Mouse (Mus musculus): ENCODE measurements around the gene Gm10037. TPM values are rescaled to one million over a fixed set of nuclear protein-coding genes. Genes with fewer than 3 reads are reported as not detected.
"Not testable (repeated sequence)": the region's sequence is repeated elsewhere in the genome, so short reads cannot be mapped to it uniquely, and the experiment has no call there.

The Gm10037 gene
- polyA plus RNA-seq, 1 experiment from 2014 or later, result 0.21 TPM

DNA sequence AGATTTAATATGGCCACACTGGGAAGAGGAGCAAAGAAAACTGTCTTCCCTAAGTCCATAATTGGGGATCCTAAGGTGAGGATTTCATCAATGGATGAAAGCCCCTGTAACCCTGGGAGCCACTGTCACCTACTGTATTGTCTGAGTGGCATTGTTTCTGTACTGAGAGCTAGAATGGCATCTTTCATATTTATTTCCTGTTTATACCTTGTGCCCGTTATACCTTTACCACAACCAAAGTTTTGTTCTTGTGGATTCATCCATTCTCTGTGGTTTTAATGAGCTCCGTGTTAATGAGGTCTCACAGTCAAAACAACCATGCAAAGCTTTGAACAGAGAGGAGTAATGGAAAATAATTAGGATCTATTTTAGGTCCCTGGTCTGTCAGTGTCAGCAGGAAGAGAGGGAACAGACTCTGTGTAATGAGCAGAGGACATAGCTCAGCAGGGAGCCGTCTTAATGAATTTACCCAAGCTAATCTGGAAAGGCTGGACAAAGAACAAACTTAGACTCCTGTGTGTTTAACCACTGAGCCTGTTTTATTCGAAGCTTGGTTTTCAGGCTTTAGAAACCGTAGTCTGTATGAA is 34.0 kb downstream of the Gm10037 start:
- Histone ChIP-seq H3K27me3 (ENCODE audit: insufficient read depth, low read length) (no peaks in the 10 kb centered on the region), H3K36me3 (replicated peaks; ENCODE audit: insufficient read depth, low read length) (no peaks in the 10 kb centered on the region), H3K4me1 (ENCODE audit: insufficient read depth) (no peaks in the 10 kb centered on the region), H3K9me3 (ENCODE audit: low read length) (no peaks in the 10 kb centered on the region), H3K9ac (replicated peaks) (no peak overlapping the region), H3K4me2 (ENCODE audit: low read depth, low read length) (no peak overlapping the region), H3K27ac (ENCODE audit: low read depth) (no peak overlapping the region), H3K4me3 (ENCODE audit: low read depth, low read length) (no peak overlapping the region)
- 54% methylated on average over 5 of the region's 5 CpGs for WGBS (ENCODE audit: insufficient replicate concordance)
- TF ChIP-seq EP300 (IDR thresholded peaks at IDR 0.05; ENCODE audit: low read depth), result no peak
- no peak for TF ChIP-seq CTCF (IDR thresholded peaks at IDR 0.05; ENCODE audit: low read depth)
- ATAC-seq (no peak), DNase-seq (no peak)

DNA sequence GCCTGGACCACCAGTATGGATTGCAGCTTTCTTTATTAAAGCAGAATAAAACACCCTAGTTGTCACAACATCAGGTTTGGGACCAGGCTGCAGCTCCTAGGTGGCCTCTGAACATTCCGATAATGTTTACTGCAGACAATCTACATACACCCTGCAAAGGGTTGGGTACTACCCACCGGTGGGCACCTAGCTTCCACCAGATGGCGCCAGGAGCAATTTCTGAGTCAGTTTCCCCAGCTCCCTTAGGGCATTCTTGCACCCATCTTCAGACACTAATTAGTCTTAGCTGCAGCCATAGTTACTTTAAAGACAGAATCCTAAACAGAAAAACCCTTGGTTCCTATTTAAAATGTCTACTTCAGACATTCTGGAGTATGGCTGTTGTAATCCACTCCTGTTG is 37.0 kb downstream of the Gm10037 start:
- H3K27me3 ChIP-seq (ENCODE audit: insufficient read depth, low read length), result no peaks in the 10 kb centered on the region
- no peaks in the 10 kb centered on the region for H3K4me1 ChIP-seq (ENCODE audit: insufficient read depth)
- H3K36me3 ChIP-seq (replicated peaks; ENCODE audit: insufficient read depth, low read length), result no peaks in the 10 kb centered on the region
- WGBS (ENCODE audit: insufficient replicate concordance), result 27% methylated on average over 3 of the region's 3 CpGs
- no peak overlapping the region for H3K4me3 ChIP-seq (ENCODE audit: low read depth, low read length)
- no peaks in the 10 kb centered on the region; the same call in 1 of the 2 replicates for H3K9me3 ChIP-seq (ENCODE audit: low read length)
- no peak overlapping the region for H3K9ac ChIP-seq (replicated peaks)
- ATAC-seq, result no peak
- TF ChIP-seq CTCF (IDR thresholded peaks at IDR 0.05; ENCODE audit: low read depth), result peak; percentile 34
- no peak for TF ChIP-seq EP300 (IDR thresholded peaks at IDR 0.05; ENCODE audit: low read depth)
- no peak overlapping the region for H3K27ac ChIP-seq (ENCODE audit: low read depth)
- H3K4me2 ChIP-seq (ENCODE audit: low read depth, low read length), result no peak overlapping the region
- DNase-seq, result no peak

DNA sequence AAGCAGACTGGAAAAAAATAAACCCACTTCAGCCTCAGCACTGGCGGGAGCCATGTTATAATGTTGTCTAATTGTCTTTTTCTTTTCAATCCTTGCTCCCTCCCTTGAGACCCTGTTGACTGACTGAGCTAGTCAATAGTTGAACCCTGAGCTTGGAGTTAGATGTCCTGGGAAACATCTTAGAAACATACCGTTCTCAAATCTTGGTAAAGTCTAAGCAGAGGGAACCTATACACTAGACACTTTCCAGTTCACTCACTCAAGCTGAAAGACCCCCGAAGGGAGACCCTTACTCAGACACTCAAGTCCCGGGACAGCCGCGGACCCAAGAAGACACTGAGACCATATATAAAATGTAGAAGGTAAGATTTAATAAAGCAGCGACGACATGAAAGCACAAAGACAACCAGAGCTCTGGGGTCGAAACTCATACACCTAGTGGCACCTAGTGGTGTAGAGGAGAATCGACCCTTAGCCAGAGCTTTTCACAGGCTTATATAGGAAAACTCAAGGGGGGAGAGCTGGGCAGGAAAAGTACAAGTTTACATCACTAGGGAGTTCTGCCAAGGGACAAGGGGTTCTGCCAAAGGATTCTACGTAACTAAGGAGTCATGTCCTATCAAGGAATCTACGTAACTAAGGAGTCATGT is 45.3 kb downstream of the Gm10037 start:
- not testable (repeated sequence) for H3K27me3 ChIP-seq (ENCODE audit: insufficient read depth, low read length); H3K4me1 ChIP-seq (ENCODE audit: insufficient read depth); H3K36me3 ChIP-seq (replicated peaks; ENCODE audit: insufficient read depth, low read length); H3K27ac ChIP-seq (ENCODE audit: low read depth); H3K4me3 ChIP-seq (ENCODE audit: low read depth, low read length); DNase-seq; H3K9me3 ChIP-seq (ENCODE audit: low read length); H3K9ac ChIP-seq (replicated peaks); ATAC-seq; H3K4me2 ChIP-seq (ENCODE audit: low read depth, low read length)
- 37% methylated on average over 6 of the region's 12 CpGs for WGBS (ENCODE audit: insufficient replicate concordance)

DNA sequence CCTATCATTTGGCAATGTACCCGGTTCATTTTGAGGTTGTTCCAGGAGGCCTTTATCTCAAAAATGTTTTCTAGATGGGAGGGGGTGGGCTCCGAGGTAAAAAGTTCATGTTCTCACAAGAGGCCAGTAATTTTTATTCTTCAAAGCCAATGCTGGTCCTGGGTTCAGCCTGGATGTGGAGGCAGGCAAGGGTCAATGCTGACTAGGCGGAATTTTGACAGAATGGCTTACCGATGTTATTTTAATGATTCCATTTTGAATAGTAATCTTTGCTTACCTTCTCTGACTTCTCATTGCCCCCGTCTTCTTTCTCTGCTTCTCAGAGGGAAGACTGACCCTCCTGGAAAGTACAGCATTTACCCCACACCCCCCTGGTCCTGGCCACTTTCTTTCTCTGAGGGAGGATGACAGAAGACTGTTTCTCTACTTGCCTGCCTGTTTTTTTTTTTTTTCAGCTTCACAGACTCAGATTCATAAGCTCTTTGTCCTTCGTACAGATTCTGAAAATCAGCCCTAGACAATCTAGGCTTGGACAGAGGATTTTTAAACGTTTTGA is 45.9 kb downstream of the Gm10037 start:
- 56% methylated on average over 6 of the region's 7 CpGs for WGBS (ENCODE audit: insufficient replicate concordance)
- H3K27me3 ChIP-seq (ENCODE audit: insufficient read depth, low read length), result no peaks in the 10 kb centered on the region
- ATAC-seq, result no peak
- H3K4me2 ChIP-seq (ENCODE audit: low read depth, low read length), result no peak overlapping the region
- H3K4me1 ChIP-seq (ENCODE audit: insufficient read depth), result no peaks in the 10 kb centered on the region
- H3K36me3 ChIP-seq (replicated peaks; ENCODE audit: insufficient read depth, low read length), result no peaks in the 10 kb centered on the region
- no peak overlapping the region for H3K27ac ChIP-seq (ENCODE audit: low read depth)
- TF ChIP-seq EP300 (IDR thresholded peaks at IDR 0.05; ENCODE audit: low read depth) (no peak), CTCF (IDR thresholded peaks at IDR 0.05; ENCODE audit: low read depth) (no peak)
- H3K4me3 ChIP-seq (ENCODE audit: low read depth, low read length), result no peak overlapping the region
- no peaks in the 10 kb centered on the region for H3K9me3 ChIP-seq (ENCODE audit: low read length)
- no peak for DNase-seq
- H3K9ac ChIP-seq (replicated peaks), result no peak overlapping the region

DNA sequence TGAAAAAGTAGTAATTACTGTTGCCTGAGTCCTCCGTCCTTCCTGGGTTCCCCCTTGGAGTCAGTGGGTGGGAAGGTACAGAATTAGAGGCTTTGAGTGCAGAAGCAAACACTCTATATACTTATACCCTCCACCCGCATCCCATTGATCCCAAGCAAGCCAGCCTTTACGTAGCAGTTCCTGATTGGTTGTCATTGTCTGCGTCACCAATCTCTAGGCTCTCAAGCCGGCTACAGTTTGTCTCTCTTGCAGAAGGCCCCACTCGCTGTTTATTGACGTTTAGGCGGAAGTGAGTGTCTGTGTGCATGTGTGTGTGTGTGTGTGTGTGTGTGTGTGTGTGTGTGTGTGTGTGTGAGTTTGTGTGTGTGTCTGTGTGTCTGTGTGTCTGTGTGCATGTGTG is 53.1 kb downstream of the Gm10037 start:
- H3K4me2 ChIP-seq (ENCODE audit: low read depth, low read length), result no peak overlapping the region
- 83% methylated on average over 8 of the region's 8 CpGs for WGBS (ENCODE audit: insufficient replicate concordance)
- ATAC-seq (no peak), DNase-seq (no peak)
- no peaks in the 10 kb centered on the region for H3K4me1 ChIP-seq (ENCODE audit: insufficient read depth)
- 0 out of 2 replicates have a peak, but pooled peaks cover 4% of the 10 kb centered on the region for H3K9me3 ChIP-seq (ENCODE audit: low read length)
- H3K4me3 ChIP-seq (ENCODE audit: low read depth, low read length), result no peak overlapping the region
- no peaks in the 10 kb centered on the region for H3K27me3 ChIP-seq (ENCODE audit: insufficient read depth, low read length)
- TF ChIP-seq CTCF (IDR thresholded peaks at IDR 0.05; ENCODE audit: low read depth), result no peak
- no peak for TF ChIP-seq EP300 (IDR thresholded peaks at IDR 0.05; ENCODE audit: low read depth)
- no peaks in the 10 kb centered on the region for H3K36me3 ChIP-seq (replicated peaks; ENCODE audit: insufficient read depth, low read length)
- no peak overlapping the region for H3K27ac ChIP-seq (ENCODE audit: low read depth)
- H3K9ac ChIP-seq (replicated peaks), result no peak overlapping the region

Other genes with a start within 250 kb of the Gm10037 start
- 0.84 and 1.2 TPM in 2 replicates for gene Zfp729b, start 221.4 kb upstream of the Gm10037 start, polyA plus RNA-seq (2015; fragmentation: Nextera tagmentation; extraction: Ambion mirVana)
- gene Gm49345, start 193.3 kb upstream of the Gm10037 start, polyA plus RNA-seq (2015; fragmentation: Nextera tagmentation; extraction: Ambion mirVana), result 0.08 TPM in 1 of 2 replicates, not detected in the other
- gene Zfp729a, start 193.3 kb upstream of the Gm10037 start, polyA plus RNA-seq (2015; fragmentation: Nextera tagmentation; extraction: Ambion mirVana), result 0.58 and 1.1 TPM in 2 replicates
- 1.8 and 1.9 TPM in 2 replicates for gene Zfp738, start 144.0 kb upstream of the Gm10037 start, polyA plus RNA-seq (2015; fragmentation: Nextera tagmentation; extraction: Ambion mirVana)
- gene Zfp65, start 101.9 kb upstream of the Gm10037 start, polyA plus RNA-seq (2015; fragmentation: Nextera tagmentation; extraction: Ambion mirVana), result 0.69 and 0.99 TPM in 2 replicates
- gene Zfp85, start 75.9 kb upstream of the Gm10037 start, polyA plus RNA-seq (2015; fragmentation: Nextera tagmentation; extraction: Ambion mirVana), result 0.72 and 1.1 TPM in 2 replicates
- gene Zfp493, start 51.4 kb upstream of the Gm10037 start, polyA plus RNA-seq (2015; fragmentation: Nextera tagmentation; extraction: Ambion mirVana), result 0.22 and 0.36 TPM in 2 replicates
- 0.96 and 1.3 TPM in 2 replicates for gene Zfp273, start 17.4 kb upstream of the Gm10037 start, polyA plus RNA-seq (2015; fragmentation: Nextera tagmentation; extraction: Ambion mirVana)
- not detected in 2 replicates for gene BC048507, start 32.2 kb downstream of the Gm10037 start, polyA plus RNA-seq (2015; fragmentation: Nextera tagmentation; extraction: Ambion mirVana)

All from liver, postnatal 0 days (tissue).